Mouse (Mus musculus): ENCODE measurements at regions not wholly inside any gene's neighbourhood (a gene's known extent, or its start where the extent isn't known, plus 50 kb on each side); places are given as distances from the start of the nearest gene placed in this dataset.

DNA sequence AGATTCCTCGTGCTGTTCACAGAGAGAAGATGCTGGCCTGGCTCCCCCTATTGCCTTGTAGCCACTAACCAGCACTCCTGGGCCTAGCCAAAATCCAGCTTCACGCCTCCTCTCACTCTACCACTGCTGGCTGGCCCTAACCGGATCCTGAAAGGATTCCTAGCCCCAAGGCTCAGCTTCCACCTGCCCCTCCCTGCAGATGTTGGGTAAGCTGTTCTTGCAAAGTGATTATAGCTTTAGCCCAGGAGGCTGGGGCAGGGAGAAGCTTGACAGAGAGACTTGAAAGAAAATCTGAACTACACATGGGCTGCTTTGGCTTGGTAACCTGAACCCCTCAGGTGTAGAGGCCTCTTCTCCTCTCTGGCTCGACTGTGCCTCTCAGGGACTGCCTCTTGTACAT, 149.0 kb upstream of the Smim23 start:
- no peaks in the 10 kb centered on the region for H3K27me3 ChIP-seq (ENCODE audit: control insufficient read depth, insufficient read depth, insufficient read length)
- H3K79me3 ChIP-seq (ENCODE audit: low read depth), result no peaks in the 10 kb centered on the region
- H3ac ChIP-seq (ENCODE audit: control insufficient read depth, insufficient read length, low read depth), result no peak overlapping the region
- no peak for TF ChIP-seq MYOG (IDR thresholded peaks at IDR 0.05; ENCODE audit: control insufficient read depth, extremely low read depth, insufficient read length)
- no peak for TF ChIP-seq MYOD1 (IDR thresholded peaks at IDR 0.05; ENCODE audit: control insufficient read depth, insufficient read length, low read depth)
- no peak for TF ChIP-seq FOSL1 (IDR thresholded peaks at IDR 0.05; ENCODE audit: insufficient read depth, low read length, poor library complexity, severe bottlenecking)
- TF ChIP-seq MAX (IDR thresholded peaks at IDR 0.05), result no peak
- TF ChIP-seq CTCF (IDR thresholded peaks at IDR 0.05; ENCODE audit: control insufficient read depth, insufficient read depth, insufficient read length), result no peak
- no peak for TF ChIP-seq USF1 (IDR thresholded peaks at IDR 0.05; ENCODE audit: low read depth)
- TF ChIP-seq CEBPB (IDR thresholded peaks at IDR 0.05; ENCODE audit: low read depth), result no peak
- H3K4me3 ChIP-seq (ENCODE audit: insufficient read depth, poor library complexity, severe bottlenecking), result no peak overlapping the region
- no peaks in the 10 kb centered on the region for H3K79me2 ChIP-seq (ENCODE audit: control insufficient read depth, insufficient read depth)
- H3K36me3 ChIP-seq (ENCODE audit: control insufficient read depth, insufficient read depth), result no peaks in the 10 kb centered on the region

- H3K27me3 ChIP-seq (ENCODE audit: control insufficient read depth, insufficient read depth, insufficient read length), result no peaks in the 10 kb centered on the region
- no peak overlapping the region for H3ac ChIP-seq (ENCODE audit: control insufficient read depth, insufficient read length, low read depth)
- TF ChIP-seq CTCF (IDR thresholded peaks at IDR 0.05; ENCODE audit: control insufficient read depth, insufficient read depth, insufficient read length), result no peak
- no peak for TF ChIP-seq MAX (IDR thresholded peaks at IDR 0.05)
- no peak for TF ChIP-seq MYOD1 (IDR thresholded peaks at IDR 0.05; ENCODE audit: control insufficient read depth, insufficient read length, low read depth)
- no peak for TF ChIP-seq CEBPB (IDR thresholded peaks at IDR 0.05; ENCODE audit: low read depth)
- no peak for TF ChIP-seq MYOG (IDR thresholded peaks at IDR 0.05; ENCODE audit: control insufficient read depth, extremely low read depth, insufficient read length)
- TF ChIP-seq FOSL1 (IDR thresholded peaks at IDR 0.05; ENCODE audit: insufficient read depth, low read length, poor library complexity, severe bottlenecking), result no peak
- TF ChIP-seq USF1 (IDR thresholded peaks at IDR 0.05; ENCODE audit: low read depth), result no peak
- H3K79me3 ChIP-seq (ENCODE audit: low read depth), result no peaks in the 10 kb centered on the region
- no peak overlapping the region for H3K4me3 ChIP-seq (ENCODE audit: insufficient read depth, poor library complexity, severe bottlenecking)
- H3K79me2 ChIP-seq (ENCODE audit: control insufficient read depth, insufficient read depth), result no peaks in the 10 kb centered on the region
- no peaks in the 10 kb centered on the region for H3K36me3 ChIP-seq (ENCODE audit: control insufficient read depth, insufficient read depth)
Measured at GRCm38 (mm10) chr11:32965418-32965817, 141.0 kb upstream of the Smim23 start.

GRCm38 (mm10) chr11:32963625-32964293, 139.4 kb upstream of the Smim23 start:
- Histone ChIP-seq H3K27me3 (ENCODE audit: control insufficient read depth, insufficient read depth, insufficient read length) (no peaks in the 10 kb centered on the region), H3K79me3 (ENCODE audit: low read depth) (no peaks in the 10 kb centered on the region), H3K36me3 (ENCODE audit: control insufficient read depth, insufficient read depth) (no peaks in the 10 kb centered on the region), H3K4me3 (ENCODE audit: insufficient read depth, poor library complexity, severe bottlenecking) (no peak overlapping the region), H3ac (ENCODE audit: control insufficient read depth, insufficient read length, low read depth) (no peak overlapping the region), H3K79me2 (ENCODE audit: control insufficient read depth, insufficient read depth) (no peaks in the 10 kb centered on the region)
- TF ChIP-seq CTCF (IDR thresholded peaks at IDR 0.05; ENCODE audit: control insufficient read depth, insufficient read depth, insufficient read length) (no peak), MAX (IDR thresholded peaks at IDR 0.05) (no peak), CEBPB (IDR thresholded peaks at IDR 0.05; ENCODE audit: low read depth) (no peak), MYOD1 (IDR thresholded peaks at IDR 0.05; ENCODE audit: control insufficient read depth, insufficient read length, low read depth) (no peak), FOSL1 (IDR thresholded peaks at IDR 0.05; ENCODE audit: insufficient read depth, low read length, poor library complexity, severe bottlenecking) (no peak), MYOG (IDR thresholded peaks at IDR 0.05; ENCODE audit: control insufficient read depth, extremely low read depth, insufficient read length) (no peak), USF1 (IDR thresholded peaks at IDR 0.05; ENCODE audit: low read depth) (no peak)

DNA sequence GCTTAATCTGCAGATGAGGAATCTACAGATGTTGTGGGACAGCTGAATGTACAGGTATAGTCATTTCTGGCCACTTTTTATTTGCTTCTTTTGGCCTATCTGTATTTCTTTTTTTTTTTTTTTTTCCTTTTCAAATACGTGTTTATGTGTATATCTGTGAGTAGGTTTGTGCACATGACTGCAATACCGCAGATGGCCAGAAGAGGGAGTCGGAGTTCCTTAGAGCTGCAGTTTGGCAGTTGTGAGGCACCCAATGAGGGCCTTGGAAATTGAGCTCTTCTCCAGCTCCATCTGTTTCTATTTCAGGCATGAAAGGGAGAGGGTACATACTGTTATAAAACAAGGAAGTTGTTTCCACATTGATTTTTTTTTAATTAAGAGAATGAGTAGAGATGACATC, 137.2 kb upstream of the Smim23 start:
- no peaks in the 10 kb centered on the region for H3K36me3 ChIP-seq (ENCODE audit: control insufficient read depth, insufficient read depth)
- TF ChIP-seq MAX (IDR thresholded peaks at IDR 0.05) (no peak), MYOD1 (IDR thresholded peaks at IDR 0.05; ENCODE audit: control insufficient read depth, insufficient read length, low read depth) (no peak), USF1 (IDR thresholded peaks at IDR 0.05; ENCODE audit: low read depth) (no peak), CEBPB (IDR thresholded peaks at IDR 0.05; ENCODE audit: low read depth) (no peak), CTCF (IDR thresholded peaks at IDR 0.05; ENCODE audit: control insufficient read depth, insufficient read depth, insufficient read length) (no peak), FOSL1 (IDR thresholded peaks at IDR 0.05; ENCODE audit: insufficient read depth, low read length, poor library complexity, severe bottlenecking) (no peak), MYOG (IDR thresholded peaks at IDR 0.05; ENCODE audit: control insufficient read depth, extremely low read depth, insufficient read length) (no peak)
- no peaks in the 10 kb centered on the region for H3K79me3 ChIP-seq (ENCODE audit: low read depth)
- no peak overlapping the region for H3ac ChIP-seq (ENCODE audit: control insufficient read depth, insufficient read length, low read depth)
- H3K27me3 ChIP-seq (ENCODE audit: control insufficient read depth, insufficient read depth, insufficient read length), result no peaks in the 10 kb centered on the region
- no peak overlapping the region for H3K4me3 ChIP-seq (ENCODE audit: insufficient read depth, poor library complexity, severe bottlenecking)
- no peaks in the 10 kb centered on the region for H3K79me2 ChIP-seq (ENCODE audit: control insufficient read depth, insufficient read depth)

DNA sequence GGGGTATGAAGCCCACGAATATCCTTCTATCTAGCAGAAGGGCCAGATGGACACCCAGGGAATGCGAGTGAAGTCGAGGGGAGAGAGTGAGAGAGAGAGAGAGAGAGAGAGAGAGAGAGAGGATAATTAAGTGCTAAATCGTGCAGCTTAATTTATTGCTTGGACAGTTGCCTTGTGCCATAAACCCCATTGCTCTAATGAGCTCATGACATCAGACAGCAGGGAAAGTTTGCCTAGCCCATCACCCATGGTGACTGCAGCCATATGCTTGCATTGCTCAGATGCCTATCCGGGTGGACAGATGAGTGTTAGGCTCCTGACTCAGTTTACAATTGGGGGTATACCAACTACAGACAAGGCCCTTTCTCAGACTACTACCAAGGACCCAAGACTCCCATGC, 134.6 kb upstream of the Smim23 start:
- no peaks in the 10 kb centered on the region for H3K36me3 ChIP-seq (ENCODE audit: control insufficient read depth, insufficient read depth)
- H3K4me3 ChIP-seq (ENCODE audit: insufficient read depth, poor library complexity, severe bottlenecking), result no peak overlapping the region
- H3K79me2 ChIP-seq (ENCODE audit: control insufficient read depth, insufficient read depth), result no peaks in the 10 kb centered on the region
- TF ChIP-seq CTCF (IDR thresholded peaks at IDR 0.05; ENCODE audit: control insufficient read depth, insufficient read depth, insufficient read length) (no peak), MAX (IDR thresholded peaks at IDR 0.05) (no peak), MYOG (IDR thresholded peaks at IDR 0.05; ENCODE audit: control insufficient read depth, extremely low read depth, insufficient read length) (no peak), USF1 (IDR thresholded peaks at IDR 0.05; ENCODE audit: low read depth) (no peak), CEBPB (IDR thresholded peaks at IDR 0.05; ENCODE audit: low read depth) (no peak), FOSL1 (IDR thresholded peaks at IDR 0.05; ENCODE audit: insufficient read depth, low read length, poor library complexity, severe bottlenecking) (no peak), MYOD1 (IDR thresholded peaks at IDR 0.05; ENCODE audit: control insufficient read depth, insufficient read length, low read depth) (no peak)
- H3K27me3 ChIP-seq (ENCODE audit: control insufficient read depth, insufficient read depth, insufficient read length), result no peaks in the 10 kb centered on the region
- no peaks in the 10 kb centered on the region for H3K79me3 ChIP-seq (ENCODE audit: low read depth)
- H3ac ChIP-seq (ENCODE audit: control insufficient read depth, insufficient read length, low read depth), result no peak overlapping the region

Data from C2C12 (cell line).